In genomic region chr5:43293136-43293535, GRCm38 (mm10) we compare ENCODE assay signal across 21 mouse cellular contexts.
"Had no signal": no experiment of that assay in that cellular context is flagged by ENCODE, and none has a peak within 500 bp of the region (broad histone marks: within the 10 kb centered on the region; RNA-seq: fewer than 3 reads in every experiment).

No protein-coding gene starts in this region.

- H3K4me1 ChIP-seq: limb, embryonic 10.5 days; limb, embryonic 13.5 days; liver, embryonic 12.5 days; liver, embryonic 15.5 days; midbrain, embryonic 13.5 days; stomach, embryonic 15.5 days had no signal

- H3K27ac ChIP-seq: limb, embryonic 10.5 days; limb, embryonic 13.5 days; liver, embryonic 12.5 days; liver, embryonic 15.5 days; lung, embryonic 15.5 days; midbrain, embryonic 13.5 days; stomach, embryonic 15.5 days had no signal

- H3K4me3 ChIP-seq: limb, embryonic 10.5 days; limb, embryonic 13.5 days; liver, embryonic 12.5 days; liver, embryonic 15.5 days; lung, embryonic 15.5 days; midbrain, embryonic 13.5 days; myocyte; stomach, embryonic 15.5 days had no signal

- H3K9me3 ChIP-seq: limb, embryonic 10.5 days; limb, embryonic 13.5 days; liver, embryonic 12.5 days; liver, embryonic 15.5 days; lung, embryonic 15.5 days; midbrain, embryonic 13.5 days; stomach, embryonic 15.5 days had no signal

- ATAC-seq: intestine, embryonic 16.5 days; liver, embryonic 12.5 days; midbrain, embryonic 13.5 days; midbrain, embryonic 16.5 days had no signal

- DNase-seq: kidney, adult 18-20 months; kidney, adult 9 months; kidney, postnatal 14 days; liver; lung, adult 18-20 months; lung, postnatal 10 days; lung, postnatal 36 days; right cerebral cortex, adult 18-20 months; right cerebral cortex, postnatal 14 days; right cerebral cortex, postnatal 4 days; thymus, postnatal 25 days had no signal

- H3K9ac ChIP-seq: limb, embryonic 13.5 days; liver, embryonic 12.5 days; liver, embryonic 15.5 days; lung, embryonic 15.5 days; midbrain, embryonic 13.5 days; stomach, embryonic 15.5 days had no signal

- H3K36me3 ChIP-seq: limb, embryonic 10.5 days; liver, embryonic 15.5 days; lung, embryonic 15.5 days; stomach, embryonic 15.5 days had no signal

- H3K27me3 ChIP-seq: limb, embryonic 13.5 days; liver, embryonic 12.5 days; liver, embryonic 15.5 days; lung, embryonic 15.5 days; midbrain, embryonic 13.5 days; stomach, embryonic 15.5 days had no signal
